Mouse (Mus musculus) kidney, adult 10 weeks (tissue): ENCODE results near the gene Pknox2. TPM values are rescaled to one million over a fixed set of nuclear protein-coding genes. Genes with fewer than 3 reads are reported as not detected.

Experiments used
- polyA plus RNA-seq: library from polyadenylated mRNA; stranded (reverse); fragments of 350-450 nt; fragmentation: Illumina TruSeq; extraction: RNeasy Lipid Tissue Mini Kit (QIAGEN cat#74804); gene quantifications from one replicate; pipeline ENCODE4 v1.2.3, GENCODE M21; 2014; ENCODE audit warnings: low read depth, low replicate concordance

Gene Pknox2
- 1.7 TPM for polyA plus RNA-seq

DNA sequence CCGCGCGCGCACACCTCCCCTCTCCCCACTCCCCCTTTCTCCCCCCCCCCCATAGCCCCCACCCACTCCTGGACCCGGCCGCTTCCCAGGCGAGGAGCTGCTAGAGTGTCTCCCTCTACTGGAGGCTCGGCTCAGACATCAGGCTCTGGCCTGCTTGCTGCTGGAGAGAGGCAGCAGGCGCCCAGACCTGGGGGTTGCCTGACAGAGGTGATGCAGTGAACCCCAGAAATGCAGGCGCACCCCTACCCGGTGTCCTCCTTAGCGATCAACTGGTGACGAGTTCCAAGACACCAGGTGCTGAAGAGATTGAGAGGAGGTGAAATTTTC, at the start of gene Pknox2:
TSS of gene Pknox2 (minus strand) at position 49 of the 327 bp plus-strand sequence.

Other genes with a start within 250 kb of the Pknox2 start
- gene Tmem218, start 60.8 kb upstream of the Pknox2 start, polyA plus RNA-seq: 10.4 TPM
- 1.4 TPM for gene Slc37a2, start 108.3 kb upstream of the Pknox2 start, polyA plus RNA-seq
- gene Ccdc15, start 201.0 kb upstream of the Pknox2 start, polyA plus RNA-seq: 4.8 TPM
- gene Hepacam, start 219.9 kb upstream of the Pknox2 start, polyA plus RNA-seq: not detected